Mouse (Mus musculus) neutrophil, adult 59 days (primary cell): ENCODE data around the gene Pigu. TPM values are rescaled to one million over a fixed set of nuclear protein-coding genes. Genes with fewer than 3 reads are reported as not detected.

ENCODE experiments used
- total RNA-seq, 2 experiments: library from RNA; stranded (reverse); gene quantifications; 1 replicate in 1 of 2; 2 replicates in 1 of 2; pipeline ENCODE4 v1.2.4; 2023

Gene Pigu
- total RNA-seq: 10 to 100 TPM; 16.1 to 18.7 TPM

DNA sequence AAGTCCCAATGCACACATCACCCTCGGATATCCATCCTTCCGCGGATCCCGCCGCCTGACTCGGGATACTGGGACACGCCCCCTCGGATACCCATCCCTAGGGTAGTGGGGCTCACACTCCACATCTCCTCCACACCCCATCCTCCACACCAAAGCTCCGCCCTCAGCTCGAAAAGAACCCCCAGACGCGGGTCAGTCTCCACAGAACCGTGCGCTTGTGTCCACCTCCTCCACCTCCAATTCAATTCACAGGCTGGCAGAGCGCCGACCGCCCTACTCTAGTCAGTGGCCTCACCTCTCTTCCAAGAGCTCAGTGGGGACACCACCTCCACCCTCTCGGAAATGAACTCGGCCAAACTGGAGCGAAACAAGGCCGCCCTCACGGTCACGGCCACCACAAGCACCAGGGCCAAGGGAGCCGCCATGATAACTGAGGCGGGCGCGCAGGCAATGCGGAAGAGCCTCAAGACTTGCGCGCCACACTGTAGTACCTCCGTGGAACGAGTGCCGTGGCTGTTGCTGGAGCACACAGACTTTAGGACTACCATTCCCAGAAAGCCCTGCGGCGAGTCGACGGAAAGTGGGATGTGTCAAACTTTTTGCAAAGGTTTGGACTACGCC is at the start of gene Pigu:
TSS of gene Pigu (minus strand) at position 460 of the 621 bp plus-strand sequence.

GRCm38 (mm10) chr2:155380261-155381059 is 23.2 kb upstream of the Pigu start, which contains the start of gene Trp53inp2:
Gene Trp53inp2 (plus strand): TSS chr2:155381059.

GRCm38 (mm10) chr2:155276195-155276594 is 81.0 kb downstream of the Pigu start, which contains the start of gene Map1lc3a:
Gene Map1lc3a (plus strand): TSS chr2:155276297.

GRCm38 (mm10) chr2:155236362-155236992 is 120.8 kb downstream of the Pigu start, which contains the start of gene Dynlrb1:
Gene Dynlrb1 (plus strand): TSS chr2:155236533.

Other genes with a start within 250 kb of the Pigu start
- 10 to 100 TPM; 71.6 to 81.8 TPM for gene Itch, start 223.9 kb downstream of the Pigu start, total RNA-seq
- 100 to 1,000 TPM in 1 of 2 experiments, 10 to 100 TPM in 1; 86.7 to 109 TPM for gene Dynlrb1, start 120.9 kb downstream of the Pigu start, total RNA-seq
- 10 to 100 TPM; 37.8 to 44.7 TPM for gene Map1lc3a, start 81.1 kb downstream of the Pigu start, total RNA-seq
- gene Trp53inp2, start 23.6 kb upstream of the Pigu start, total RNA-seq: 100 to 1,000 TPM; 321 to 367 TPM
- 10 to 100 TPM; 53.1 to 60.1 TPM for gene Ncoa6, start 116.5 kb upstream of the Pigu start, total RNA-seq
- gene Acss2, start 160.5 kb upstream of the Pigu start, total RNA-seq: 1 to 10 TPM; 7.1 to 7.5 TPM
- gene Ggt7, start 160.8 kb upstream of the Pigu start, total RNA-seq: not detected
- 10 to 100 TPM; 10.1 to 14.1 TPM for gene Gss, start 235.4 kb upstream of the Pigu start, total RNA-seq